Mouse (Mus musculus) embryonic fibroblast, embryonic 13.5 days (primary cell): Measurements from ENCODE around the gene Igflr1.

Source experiments
- CTCF ChIP-seq: IDR thresholded peaks from 2 replicates; pipeline ENCODE4 v1.5.1; 2011; ENCODE audit warnings: mild to moderate bottlenecking, control low read depth, low read length, moderate library complexity, borderline replicate concordance; ENCODE audit not compliant: insufficient read depth
- POLR2A ChIP-seq: IDR thresholded peaks from 2 replicates; pipeline ENCODE4 v1.6.1; 2011; ENCODE audit warnings: low read depth, mild to moderate bottlenecking, control low read depth, low read length, moderate library complexity

DNA sequence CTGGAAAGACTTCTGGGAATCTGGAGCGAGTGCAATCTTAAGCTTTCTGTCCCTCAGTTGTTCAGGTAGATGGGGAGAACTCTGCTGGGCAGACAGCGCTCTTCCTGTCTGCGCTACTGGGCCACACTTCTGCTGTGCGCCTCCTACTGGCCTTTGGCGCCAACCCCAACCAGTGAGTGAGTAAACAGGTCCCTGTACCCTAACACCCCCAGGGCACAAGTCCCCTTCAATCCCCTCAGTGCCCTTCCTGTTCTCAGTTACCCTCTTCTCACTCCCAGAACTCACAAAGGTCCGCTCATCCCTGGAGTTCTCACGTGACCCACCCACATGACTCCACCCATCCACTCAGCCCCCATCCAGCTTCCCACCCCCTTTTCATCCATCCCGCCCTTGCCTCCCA lies 46.9 kb upstream of the Igflr1 start:
- no peak for TF ChIP-seq CTCF
- TF ChIP-seq POLR2A = no peak
